Mouse (Mus musculus) megakaryocyte progenitor cell, adult 5-6 weeks (primary cell): ENCODE measurements at regions not wholly inside any gene's neighbourhood (a gene's known extent, or its start where the extent isn't known, plus 50 kb on each side); places are given as distances from the start of the nearest gene placed in this dataset.
A peak's percentile ranks its signal among the peaks of the same experiment; 100 is the strongest.

Source experiments
- ATAC-seq: replicated peaks from 2 replicates; pipeline ENCODE4 v1.8.0; 2016; ENCODE audit warnings: mild to moderate bottlenecking, moderate TSS enrichment, inconsistent platforms; ENCODE audit not compliant: poor library complexity

DNA sequence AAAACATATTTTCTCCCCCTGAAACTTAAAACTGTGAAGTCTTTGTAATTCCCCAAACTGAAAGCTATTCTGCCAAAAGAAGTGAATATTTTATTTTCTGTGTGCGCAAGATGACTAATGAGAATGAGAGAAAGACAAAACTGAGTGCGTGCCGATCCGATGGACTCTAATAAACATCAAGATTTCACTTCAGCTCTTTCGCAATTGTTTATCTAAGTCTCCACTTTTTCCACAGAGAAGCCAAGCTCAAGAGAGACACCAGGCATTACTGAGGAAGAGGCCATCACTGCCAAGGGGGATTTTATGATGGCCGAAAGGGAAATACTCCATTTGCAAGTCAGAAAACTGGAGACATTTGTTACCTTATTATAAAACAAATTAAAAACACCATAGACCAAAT lies 55.0 kb upstream of the Uqcrfs1 start:
- no peak for ATAC-seq

DNA sequence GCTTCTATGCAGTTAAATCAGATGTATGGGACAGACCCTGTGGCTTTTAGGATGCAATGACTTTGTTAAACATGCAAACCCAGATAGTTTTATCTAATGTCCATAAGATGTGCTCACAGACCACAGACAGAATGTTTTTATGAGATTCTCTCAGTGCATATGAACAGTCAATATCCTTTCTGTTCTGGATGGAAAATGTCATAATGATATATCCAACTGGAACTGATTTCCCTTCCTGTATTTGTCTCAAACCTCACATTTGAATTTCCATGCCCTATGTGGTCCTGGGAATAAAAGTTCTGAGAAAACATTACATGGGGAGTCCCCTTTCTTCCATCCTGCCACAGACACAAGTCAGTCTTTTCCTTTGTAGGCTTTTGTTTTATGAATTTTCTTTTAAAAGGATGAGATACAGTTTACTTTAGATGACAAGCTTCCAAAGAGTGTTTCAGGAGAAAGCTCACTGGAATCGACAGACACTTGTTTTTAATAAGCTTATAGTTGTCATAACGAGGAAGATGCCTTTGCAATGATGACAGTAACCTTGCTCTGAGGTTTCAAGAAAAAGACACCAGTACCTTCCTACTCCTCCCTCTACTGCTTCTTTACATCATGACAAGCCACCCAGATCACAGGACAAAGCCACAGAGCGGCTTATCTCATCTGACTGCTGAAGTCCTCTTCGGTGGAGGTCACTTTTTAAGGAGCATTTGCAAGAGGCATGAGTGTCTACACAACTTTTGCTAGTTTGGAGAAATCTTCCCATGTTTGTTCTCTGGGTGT lies 55.7 kb upstream of the Uqcrfs1 start:
- ATAC-seq, result no peak

DNA sequence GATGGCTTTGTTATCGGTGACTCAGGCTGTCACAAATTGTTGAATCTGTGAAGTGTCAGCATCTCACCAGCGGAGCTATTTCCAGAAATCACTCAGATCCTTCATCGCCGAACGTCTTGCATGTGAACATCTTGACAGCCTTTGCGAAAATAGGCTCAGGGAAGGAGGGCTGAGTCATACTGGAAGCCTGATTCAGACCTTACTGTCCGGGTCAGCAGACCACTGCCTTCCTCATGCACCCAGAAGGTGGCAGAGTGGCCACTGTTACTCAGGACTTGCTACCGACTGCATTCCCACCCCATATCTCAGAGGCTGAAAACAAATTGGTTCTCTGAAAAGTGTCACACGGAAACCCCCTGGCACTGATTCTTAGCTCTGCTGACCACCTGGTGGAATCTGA lies 55.9 kb upstream of the Dusp22 start:
- peak; percentile 55; the same call in 1 of the 2 replicates for ATAC-seq

DNA sequence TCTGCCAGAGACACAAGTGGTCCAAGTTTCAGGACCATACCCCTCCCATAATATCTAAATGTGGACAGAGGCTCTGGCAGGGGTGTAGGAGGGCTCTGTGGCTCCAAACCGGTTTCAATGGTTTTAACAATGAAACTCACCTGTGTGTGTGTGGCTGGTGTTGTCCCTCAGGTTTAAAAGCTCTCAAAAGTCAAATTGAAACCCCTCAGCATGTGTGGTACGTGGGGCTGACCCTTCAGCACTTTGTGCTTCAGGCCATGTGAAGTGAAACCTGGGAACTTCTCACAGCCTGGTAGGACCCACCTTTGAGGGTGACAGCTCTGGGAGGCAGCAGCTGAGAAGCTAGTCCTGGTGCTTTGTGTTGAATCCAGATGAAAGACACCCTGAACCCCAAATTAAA lies 52.5 kb upstream of the Dusp22 start:
- ATAC-seq, result no peak

DNA sequence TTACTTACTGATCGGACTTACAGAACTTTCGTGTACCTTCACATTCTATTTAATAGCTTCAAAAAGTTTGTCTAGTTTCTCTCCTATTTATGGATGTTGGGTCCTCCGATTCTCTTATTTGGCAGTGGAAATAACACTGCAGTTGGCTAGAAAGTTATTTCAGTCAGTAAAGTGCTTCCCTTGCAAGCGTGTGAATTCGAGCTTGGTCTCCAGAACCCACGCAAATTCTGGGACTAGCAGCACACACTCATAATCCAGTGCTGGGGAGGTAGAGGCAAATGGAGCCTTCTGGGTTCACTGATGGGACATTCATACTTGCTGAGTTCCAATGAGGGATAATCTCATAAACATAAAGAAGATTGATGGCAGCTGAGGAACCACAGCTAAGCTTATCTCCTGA lies 51.9 kb upstream of the Dusp22 start:
- no peak for ATAC-seq

DNA sequence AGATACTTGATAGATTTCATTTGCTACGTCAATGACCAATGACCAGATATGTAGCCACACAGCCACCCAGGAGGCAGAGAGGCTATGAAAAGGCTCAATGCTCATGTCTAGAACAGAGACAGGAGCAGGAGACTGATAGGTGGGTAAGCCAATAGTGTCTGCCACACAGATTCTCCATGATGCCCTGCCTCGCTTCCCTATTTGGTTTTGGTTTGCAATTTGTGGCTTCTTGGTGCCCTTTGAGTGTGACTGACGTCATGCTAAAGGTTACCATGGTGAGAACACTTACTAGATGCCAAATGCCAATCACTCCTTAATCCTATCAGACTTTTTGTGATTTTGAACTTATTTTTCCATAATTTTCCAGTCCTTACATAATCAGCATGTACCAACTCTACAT lies 50.0 kb upstream of the Dusp22 start:
- peak; percentile 75 for ATAC-seq
